Mouse (Mus musculus) embryonic facial prominence, embryonic 11.5 days (tissue): ENCODE results near the gene Psma3. TPM values are rescaled to one million over a fixed set of nuclear protein-coding genes. Genes with fewer than 3 reads are reported as not detected.
A peak's percentile ranks its signal among the peaks of the same experiment; 100 is the strongest.

ENCODE experiments used
- ATAC-seq: fragments of 200-750 bp; cut with Nextera tagmentation; replicated peaks from 2 replicates; pipeline ENCODE4 v1.8.0; 2017; ENCODE audit warnings: low read depth; ENCODE audit not compliant: insufficient number of reproducible peaks, low FRiP score, low TSS enrichment
- DNase-seq: peaks from one replicate; pipeline ENCODE4 v3.0.0-alpha.2; 2015; ENCODE audit warnings: low spot score
- H3K27ac ChIP-seq: fragments of 300-500 bp; sonication (generic); replicated peaks from 2 replicates; pipeline ENCODE4 v1.5.1; 2014; ENCODE audit warnings: mild to moderate bottlenecking, low read depth, low read length, control low read depth
- H3K27me3 ChIP-seq: fragments of 300-500 bp; sonication (generic); 2 replicates; pipeline ENCODE4 v1.6.1; 2014; ENCODE audit warnings: mild to moderate bottlenecking, low read length, moderate library complexity, mixed read lengths; ENCODE audit not compliant: control insufficient read depth, insufficient read depth
- H3K36me3 ChIP-seq: fragments of 300-500 bp; sonication (generic); replicated peaks from 2 replicates; pipeline ENCODE4 v1.6.1; 2014; ENCODE audit warnings: low read depth, mild to moderate bottlenecking, low read length, moderate library complexity, mixed read lengths; ENCODE audit not compliant: control insufficient read depth, insufficient read depth
- H3K4me1 ChIP-seq: fragments of 300-500 bp; sonication (generic); 2 replicates; pipeline ENCODE4 v1.6.1; 2014; ENCODE audit warnings: low read length, mixed read lengths; ENCODE audit not compliant: control insufficient read depth, insufficient read depth
- H3K4me2 ChIP-seq: fragments of 300-500 bp; sonication (generic); 2 replicates; pipeline ENCODE4 v1.6.1; 2014; ENCODE audit warnings: low read depth, mild to moderate bottlenecking, control low read depth, low read length, moderate library complexity
- H3K4me3 ChIP-seq: fragments of 300-500 bp; sonication (generic); 2 replicates; pipeline ENCODE4 v1.5.1; 2014; ENCODE audit warnings: low read depth, low read length, control low read depth
- H3K9ac ChIP-seq: fragments of 300-500 bp; sonication (generic); replicated peaks from 2 replicates; pipeline ENCODE4 v1.6.1; 2014; ENCODE audit warnings: mild to moderate bottlenecking, control low read depth, low read length
- H3K9me3 ChIP-seq: fragments of 300-500 bp; sonication (generic); replicated peaks from 2 replicates; pipeline ENCODE4 v1.6.1; 2016; ENCODE audit warnings: mild to moderate bottlenecking, low read length, inconsistent platforms, mixed read lengths; ENCODE audit not compliant: control insufficient read depth
- WGBS: fragments of 180-500 bp; shearing (Covaris S2); extraction: QIAGEN DNeasy Blood & Tissue Kit; methylation state at CpG from one replicate; pipeline ENCODE4 v1.1.7; 2014; 5-methylcytosine and 5-hydroxymethylcytosine counted together
- polyA plus RNA-seq: library from polyadenylated mRNA; unstranded; fragments of >200 nt; fragmentation: Nextera tagmentation; extraction: Ambion mirVana; gene quantifications from 2 replicates; pipeline ENCODE4 v1.2.1, GENCODE M21; 2014

Gene Psma3
- polyA plus RNA-seq, 1 experiment from 2014 or later = 805 TPM

GRCm38 (mm10) chr12:71006141-71006540 is 31.7 kb downstream of the Psma3 start:
- Histone ChIP-seq H3K9me3 (no peaks in the 10 kb centered on the region), H3K4me1 (no peaks in the 10 kb centered on the region), H3K4me2 (no peak overlapping the region), H3K27me3 (no peaks in the 10 kb centered on the region), H3K36me3 (peaks cover 3% of the 10 kb centered on the region), H3K9ac (no peak overlapping the region), H3K4me3 (no peak overlapping the region), H3K27ac (no peak overlapping the region)
- WGBS = 93% methylated on average over 6 of the region's 6 CpGs
- no peak for ATAC-seq
- no peak for DNase-seq

GRCm38 (mm10) chr12:71006901-71007300 is 32.5 kb downstream of the Psma3 start:
- Histone ChIP-seq H3K36me3 (peaks cover 3% of the 10 kb centered on the region), H3K27me3 (no peaks in the 10 kb centered on the region), H3K4me1 (no peaks in the 10 kb centered on the region), H3K9ac (no peak overlapping the region), H3K4me2 (no peak overlapping the region), H3K4me3 (no peak overlapping the region), H3K27ac (no peak overlapping the region), H3K9me3 (no peaks in the 10 kb centered on the region)
- DNase-seq (no peak), ATAC-seq (no peak)
- WGBS = 86% methylated on average over 7 of the region's 7 CpGs

- H3K27me3 ChIP-seq = no peaks in the 10 kb centered on the region
- no peak overlapping the region for H3K4me3 ChIP-seq
- H3K9ac ChIP-seq = no peak overlapping the region
- ATAC-seq = no peak
- no peaks in the 10 kb centered on the region; the same call in 1 of the 2 replicates for H3K4me1 ChIP-seq
- 47% methylated on average over 4 of the region's 4 CpGs for WGBS
- H3K27ac ChIP-seq = no peak overlapping the region
- H3K4me2 ChIP-seq = no peak overlapping the region
- H3K36me3 ChIP-seq = no peaks in the 10 kb centered on the region; the same call in none of the 2 replicates
- peak; percentile 26 for DNase-seq
- H3K9me3 ChIP-seq = no peaks in the 10 kb centered on the region
Observed at GRCm38 (mm10) chr12:71009769-71010168, 35.3 kb downstream of the Psma3 start.

GRCm38 (mm10) chr12:71014845-71015362 is 40.5 kb downstream of the Psma3 start:
- H3K36me3 ChIP-seq = no peaks in the 10 kb centered on the region; the same call in 1 of the 2 replicates
- DNase-seq = peak; percentile 70
- H3K4me3 ChIP-seq = peak overlapping the region; percentile 97
- H3K4me2 ChIP-seq = peak overlapping the region; percentile 64
- no peaks in the 10 kb centered on the region for H3K27me3 ChIP-seq
- no peaks in the 10 kb centered on the region; the same call in 1 of the 2 replicates for H3K4me1 ChIP-seq
- H3K9ac ChIP-seq = peak overlapping the region; percentile 88
- under 1% methylated on average over 27 of the region's 32 CpGs for WGBS
- ATAC-seq = no peak
- no peaks in the 10 kb centered on the region for H3K9me3 ChIP-seq
- peak overlapping the region; percentile 92 for H3K27ac ChIP-seq

GRCm38 (mm10) chr12:71015363-71016210 is 41.2 kb downstream of the Psma3 start, which contains the start of gene Arid4a:
Gene Arid4a, plus strand, starts transcription at chr12:71015990.
- WGBS = under 1% methylated on average over 58 of the region's 61 CpGs
- Histone ChIP-seq H3K9me3 (no peaks in the 10 kb centered on the region), H3K4me1 (no peaks in the 10 kb centered on the region; the same call in 1 of the 2 replicates), H3K9ac (peak within 1 kb of the TSS; percentile 89), H3K27me3 (no peaks in the 10 kb centered on the region), H3K4me2 (peak within 1 kb of the TSS; percentile 64), H3K27ac (peak within 1 kb of the TSS; percentile 95), H3K4me3 (peak within 1 kb of the TSS; percentile 97), H3K36me3 (no peaks in the 10 kb centered on the region)
- ATAC-seq (peak; percentile 99), DNase-seq (peak; percentile 99)

- peak overlapping the region; percentile 97 for H3K4me3 ChIP-seq
- under 1% methylated on average over 27 of the region's 33 CpGs for WGBS
- H3K36me3 ChIP-seq = no peaks in the 10 kb centered on the region
- peak overlapping the region; percentile 95 for H3K27ac ChIP-seq
- H3K4me1 ChIP-seq = no peaks in the 10 kb centered on the region; the same call in 1 of the 2 replicates
- H3K9ac ChIP-seq = peak overlapping the region; percentile 89
- peak overlapping the region; percentile 63 for H3K4me2 ChIP-seq
- ATAC-seq = peak; percentile 48; the same call in 1 of the 2 replicates
- H3K9me3 ChIP-seq = no peaks in the 10 kb centered on the region
- no peak for DNase-seq
- H3K27me3 ChIP-seq = no peaks in the 10 kb centered on the region
Observed at GRCm38 (mm10) chr12:71016211-71016502, 41.7 kb downstream of the Psma3 start.

GRCm38 (mm10) chr12:71016503-71017241 is 42.3 kb downstream of the Psma3 start:
- no peak; the same call in 1 of the 2 replicates for ATAC-seq
- Histone ChIP-seq H3K27me3 (no peaks in the 10 kb centered on the region), H3K4me1 (no peaks in the 10 kb centered on the region; the same call in 1 of the 2 replicates), H3K9ac (peak overlapping the region; percentile 89), H3K27ac (peak overlapping the region; percentile 95), H3K4me3 (peak overlapping the region; percentile 97), H3K9me3 (no peaks in the 10 kb centered on the region), H3K4me2 (peak overlapping the region; percentile 63), H3K36me3 (no peaks in the 10 kb centered on the region)
- peak; percentile 56 for DNase-seq
- WGBS = under 1% methylated on average over 29 of the region's 82 CpGs
